Mouse (Mus musculus) c-Kit-positive CD71-positive TER-119-positive erythroid progenitor cells, embryonic 14.5 days (primary cell): ENCODE measurements around the gene Vldlr.

Experiments used
- DNase-seq: peaks from one replicate; pipeline ENCODE4 v3.0.0-alpha.2; 2013; ENCODE audit warnings: low spot score

Vldlr gene

DNA sequence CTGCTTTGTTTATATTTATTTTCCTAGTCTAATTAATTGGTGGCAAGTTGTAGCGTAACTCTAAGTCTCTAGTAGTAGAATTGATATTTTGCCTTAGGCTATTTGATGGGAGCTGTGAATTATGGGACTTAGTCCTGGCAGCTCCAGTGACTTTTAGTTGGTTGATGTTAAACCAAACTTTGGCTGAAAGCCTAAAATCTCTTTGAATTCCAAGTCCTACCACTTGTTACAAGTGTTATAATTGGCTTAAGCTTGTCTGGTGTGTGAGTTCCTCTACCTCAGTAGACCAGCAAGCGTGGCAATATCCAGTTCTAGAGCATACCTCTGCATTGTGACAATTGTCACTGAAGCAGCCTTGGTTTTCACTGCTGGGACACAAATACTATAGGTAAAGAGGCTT lies 17.1 kb downstream of the Vldlr start:
- DNase-seq: no peak

DNA sequence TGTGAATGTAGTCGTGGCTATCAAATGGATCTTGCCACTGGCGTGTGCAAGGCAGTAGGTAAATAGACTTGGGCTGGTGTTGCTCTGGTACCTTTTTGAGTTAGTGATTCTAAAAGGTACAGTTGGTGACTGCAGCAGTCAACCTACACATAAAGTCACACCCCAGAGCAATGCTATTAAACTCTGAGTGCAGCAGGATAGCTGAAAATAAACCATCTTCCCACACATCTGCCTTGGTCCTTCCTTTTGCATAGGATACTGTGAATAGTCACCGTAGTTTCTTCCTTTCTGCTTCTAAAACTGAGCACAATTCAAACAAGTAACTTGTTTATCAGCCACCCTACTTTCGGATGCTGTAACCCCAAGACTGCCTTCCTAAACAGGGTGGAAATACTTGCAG lies 23.6 kb downstream of the Vldlr start:
- DNase-seq: no peak

DNA sequence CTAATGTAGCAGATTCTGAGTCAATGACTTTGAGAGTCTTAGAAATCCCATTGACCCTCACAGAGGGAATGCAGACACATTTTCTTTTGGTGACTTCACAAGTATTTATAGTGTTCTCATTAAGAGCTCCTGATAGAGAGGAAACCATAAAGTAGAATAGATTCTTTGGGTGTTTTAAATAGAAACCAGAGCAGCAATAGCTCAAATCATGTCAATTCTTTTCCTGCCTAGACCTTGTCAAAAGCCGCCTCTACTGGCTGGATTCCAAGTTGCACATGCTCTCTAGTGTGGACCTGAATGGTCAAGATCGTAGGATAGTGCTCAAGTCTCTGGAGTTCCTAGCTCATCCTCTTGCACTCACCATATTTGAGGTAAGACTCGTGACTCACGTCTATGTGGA lies 27.2 kb downstream of the Vldlr start:
- no peak for DNase-seq

DNA sequence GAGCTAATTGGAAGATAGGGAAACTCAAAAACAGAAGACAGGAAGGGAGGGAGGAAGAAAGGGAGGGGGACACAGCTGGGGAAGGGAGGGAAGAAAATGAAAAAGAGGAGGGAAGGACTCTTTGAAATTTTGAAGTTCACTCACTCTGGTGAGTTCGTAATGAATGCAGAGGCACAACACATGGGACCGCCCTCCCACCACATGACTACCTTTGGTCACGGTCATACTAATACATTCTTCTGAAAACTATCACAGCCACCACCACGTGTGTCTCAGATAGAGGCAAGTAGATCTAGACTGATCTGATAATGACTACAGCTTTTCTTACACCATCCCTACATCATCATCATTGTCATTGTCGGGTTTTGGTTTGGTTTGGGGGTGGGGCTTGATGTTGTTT lies 38.5 kb downstream of the Vldlr start:
- no peak for DNase-seq

DNA sequence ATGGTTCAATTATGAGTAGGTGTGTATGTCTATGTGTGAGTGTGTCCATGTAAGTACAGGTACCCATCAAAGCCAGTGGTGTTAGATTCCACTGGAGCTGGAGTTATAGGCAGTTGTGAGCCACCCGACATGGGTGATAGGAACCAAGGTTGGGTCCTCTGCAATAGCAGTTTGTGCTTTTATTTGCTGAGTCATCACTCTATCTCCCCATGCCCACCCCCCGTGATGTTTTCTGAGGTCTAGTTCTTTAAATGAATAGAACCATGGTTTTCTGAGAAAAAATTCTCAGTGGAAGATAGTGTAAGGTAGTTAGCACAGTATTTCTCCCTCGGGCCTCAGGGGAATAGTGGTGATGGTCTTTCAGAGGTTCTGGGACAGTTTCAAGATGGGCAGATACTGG lies 39.4 kb downstream of the Vldlr start:
- DNase-seq: no peak

DNA sequence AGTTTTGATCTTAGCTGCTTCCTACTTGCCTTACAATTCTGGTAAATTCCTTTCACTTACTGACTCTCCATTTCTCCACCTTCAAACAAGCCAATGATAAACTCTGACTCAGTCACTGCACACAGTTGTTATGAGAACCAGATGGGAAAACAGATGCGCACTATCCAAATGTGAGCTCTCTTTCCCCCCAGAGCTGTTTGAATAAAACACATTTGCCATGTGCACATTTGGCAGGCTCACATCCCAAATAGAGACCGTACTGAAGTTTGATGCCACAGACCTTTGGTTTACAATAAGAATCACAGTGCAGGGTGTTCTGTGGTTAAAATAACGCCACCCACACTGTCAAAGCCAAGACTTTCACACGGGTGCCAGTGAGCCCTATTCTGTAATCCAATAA lies 43.8 kb downstream of the Vldlr start:
- DNase-seq: no peak

- DNase-seq: no peak
Observed at GRCm38 (mm10) chr19:27260621-27261278, 44.5 kb downstream of the Vldlr start.

DNA sequence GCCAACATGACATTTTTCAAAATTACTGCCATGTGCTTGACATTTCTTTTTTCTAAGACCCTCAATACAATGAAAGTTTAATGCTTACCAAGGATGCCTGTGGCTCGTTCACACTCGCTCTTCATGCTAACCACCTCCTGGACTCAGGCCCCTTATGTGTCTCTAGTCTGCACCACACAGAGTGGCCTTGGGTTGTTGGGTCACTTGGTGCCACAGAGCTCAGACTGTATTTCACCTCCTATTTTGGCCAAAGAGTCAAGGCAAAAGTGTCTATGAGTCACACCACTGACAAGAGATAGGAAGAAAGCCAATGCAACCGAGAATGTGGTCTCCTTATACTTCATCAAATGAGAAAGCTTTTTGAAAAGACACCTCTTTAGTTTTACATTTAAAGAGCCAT lies 45.9 kb downstream of the Vldlr start:
- DNase-seq: no peak

DNA sequence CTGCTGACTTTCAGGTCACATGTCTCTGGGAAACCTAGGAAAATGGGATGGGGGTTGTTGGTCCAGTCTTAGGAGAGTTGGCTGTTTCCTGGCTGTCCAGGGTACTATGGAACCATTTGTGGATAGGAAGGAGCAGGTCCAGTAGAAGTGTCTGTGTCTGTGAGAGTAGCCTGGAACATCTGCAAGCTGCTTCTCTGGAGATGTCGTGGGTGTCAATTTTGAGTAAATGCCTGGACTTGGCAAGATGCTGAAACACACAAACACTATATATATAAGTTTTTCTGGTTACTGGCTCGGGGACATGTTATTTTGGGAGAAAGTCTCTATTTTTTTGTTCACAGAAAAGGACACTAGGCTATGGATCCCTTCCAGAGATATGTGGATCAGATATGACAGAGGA lies 57.1 kb downstream of the Vldlr start:
- no peak for DNase-seq

GRCm38 (mm10) chr19:27274382-27274781 lies 58.1 kb downstream of the Vldlr start:
- no peak for DNase-seq

GRCm38 (mm10) chr19:27279174-27279573 lies 62.9 kb downstream of the Vldlr start:
- no peak for DNase-seq
